In the genomic region with DNA sequence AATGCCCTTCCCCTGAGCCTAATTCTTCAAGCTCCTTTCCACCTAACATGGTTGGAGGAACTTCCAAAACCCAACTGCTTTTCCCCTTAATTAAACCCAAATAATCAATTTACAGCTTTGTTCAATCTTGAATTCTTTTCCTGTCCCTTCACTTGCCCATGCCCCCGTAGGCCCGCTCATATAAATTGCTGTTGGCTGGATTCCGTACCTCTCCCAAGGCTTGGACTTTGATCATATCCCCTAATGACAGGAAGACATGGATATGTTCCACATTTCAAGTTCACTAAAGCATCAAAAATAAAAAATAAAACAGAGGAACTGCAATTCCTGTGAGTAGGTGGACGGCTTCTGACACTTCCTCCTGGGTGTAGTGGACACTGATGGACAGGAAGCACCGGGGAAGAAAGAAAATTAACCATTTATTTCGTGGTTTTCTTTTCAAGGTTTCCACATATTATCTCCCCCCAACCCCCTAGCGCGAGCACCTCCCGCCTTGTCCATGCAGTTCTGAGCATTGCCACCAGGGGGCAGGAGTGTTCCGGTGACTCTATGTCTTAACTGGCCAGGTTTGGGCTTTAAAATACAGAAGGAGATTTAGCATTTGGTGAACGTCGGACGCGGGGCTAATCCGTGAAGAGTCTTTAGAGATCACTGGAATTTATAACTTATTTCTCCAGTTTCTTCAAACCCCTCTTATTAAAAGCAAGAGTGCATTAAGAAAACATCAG, we compare ENCODE assay signal across 8 mouse cellular contexts. TPM values are rescaled to one million over a fixed set of nuclear protein-coding genes. Genes with fewer than 3 reads are reported as not detected.
A peak's percentile ranks its signal among the peaks of the same experiment; 100 is the strongest.
DNase-seq lines count a peak whose midpoint lies in the region; ATAC-seq and TF ChIP-seq lines count a peak whose summit lies in the region.

No protein-coding gene starts in this region.

- no peaks in the 10 kb centered on the region for H3K4me1 ChIP-seq in hindbrain, embryonic 10.5 days (replicated peaks)
- H3K4me1 ChIP-seq in hindbrain, embryonic 13.5 days (replicated peaks), result no peaks in the 10 kb centered on the region
- H3K4me1 ChIP-seq in limb, embryonic 12.5 days (replicated peaks), result no peaks in the 10 kb centered on the region
- no peaks in the 10 kb centered on the region; the same call in 1 of the 2 replicates for H3K4me1 ChIP-seq in stomach, embryonic 16.5 days (ENCODE audit: control insufficient read depth, insufficient read depth, low read length)

- H3K9me3 ChIP-seq in hindbrain, embryonic 10.5 days, result no peaks in the 10 kb centered on the region
- H3K9me3 ChIP-seq in hindbrain, embryonic 13.5 days, result no peaks in the 10 kb centered on the region
- H3K9me3 ChIP-seq in limb, embryonic 12.5 days, result no peaks in the 10 kb centered on the region
- no peaks in the 10 kb centered on the region for H3K9me3 ChIP-seq in stomach, embryonic 16.5 days (replicated peaks; ENCODE audit: control insufficient read depth, low read length)

- no peak for ATAC-seq in hindbrain, embryonic 13.5 days (ENCODE audit: low FRiP score)
- peak; percentile 40 for ATAC-seq in granulocyte monocyte progenitor cell, adult 5-6 weeks (replicated peaks; ENCODE audit: poor library complexity, severe bottlenecking)
- no peak for ATAC-seq in limb, embryonic 12.5 days (ENCODE audit: insufficient number of reproducible peaks, insufficient read depth, low FRiP score, low TSS enrichment, low read depth)
- peak; percentile 65; the same call in 1 of the 2 replicates for ATAC-seq in stomach, embryonic 16.5 days (ENCODE audit: insufficient read depth, low FRiP score)

- H3K4me3 ChIP-seq in hindbrain, embryonic 10.5 days, result no peak overlapping the region
- H3K4me3 ChIP-seq in hindbrain, embryonic 13.5 days, result no peak overlapping the region
- no peak overlapping the region for H3K4me3 ChIP-seq in limb, embryonic 12.5 days (replicated peaks)
- no peak overlapping the region for H3K4me3 ChIP-seq in myocyte
- H3K4me3 ChIP-seq in stomach, embryonic 16.5 days (replicated peaks; ENCODE audit: low read length), result no peak overlapping the region

- 22% methylated on average over 15 of the region's 15 CpGs for WGBS in hindbrain, embryonic 10.5 days
- 20% methylated on average over 15 of the region's 15 CpGs for WGBS in hindbrain, embryonic 13.5 days
- WGBS in limb, embryonic 12.5 days, result 18% methylated on average over 15 of the region's 15 CpGs
- WGBS in stomach, embryonic 16.5 days, result 16% methylated on average over 15 of the region's 15 CpGs

- peak; percentile 80 for DNase-seq in hindbrain, embryonic 10.5 days (ENCODE audit: low spot score)
- DNase-seq in embryo, embryonic 10 days (ENCODE audit: low spot score), result peak; percentile 87
- peak; percentile 88 for DNase-seq in kidney, adult 18-20 months

- H3K27ac ChIP-seq in hindbrain, embryonic 10.5 days, result no peak overlapping the region
- H3K27ac ChIP-seq in hindbrain, embryonic 13.5 days, result no peak overlapping the region
- H3K27ac ChIP-seq in limb, embryonic 12.5 days, result no peak overlapping the region
- H3K27ac ChIP-seq in stomach, embryonic 16.5 days (ENCODE audit: low read length), result no peak overlapping the region

- no peak for TF ChIP-seq POLR2A in myocyte (IDR thresholded peaks at IDR 0.05; ENCODE audit: insufficient read length, low read depth)

- H3ac ChIP-seq in myocyte (ENCODE audit: control insufficient read depth, insufficient read length), result no peak overlapping the region

- no peak overlapping the region for H3K9ac ChIP-seq in hindbrain, embryonic 13.5 days
- no peak overlapping the region for H3K9ac ChIP-seq in limb, embryonic 12.5 days (replicated peaks)
- H3K9ac ChIP-seq in stomach, embryonic 16.5 days (ENCODE audit: low read length), result 0 out of 2 replicates have a peak overlapping the region, but pooled peaks have one; percentile 16

- peaks cover 7% of the 10 kb centered on the region for H3K36me3 ChIP-seq in hindbrain, embryonic 10.5 days
- peaks cover 6% of the 10 kb centered on the region for H3K36me3 ChIP-seq in hindbrain, embryonic 13.5 days
- H3K36me3 ChIP-seq in limb, embryonic 12.5 days, result peaks cover 7% of the 10 kb centered on the region
- H3K36me3 ChIP-seq in myocyte (ENCODE audit: control insufficient read depth, insufficient read depth), result no peaks in the 10 kb centered on the region
- no peaks in the 10 kb centered on the region for H3K36me3 ChIP-seq in stomach, embryonic 16.5 days (ENCODE audit: control insufficient read depth, insufficient read depth, low read length)

- H3K79me2 ChIP-seq in myocyte (ENCODE audit: control insufficient read depth, insufficient read depth), result no peaks in the 10 kb centered on the region

- no peak overlapping the region for H3K4me2 ChIP-seq in hindbrain, embryonic 13.5 days
- peak overlapping the region; percentile 27 for H3K4me2 ChIP-seq in limb, embryonic 12.5 days
- H3K4me2 ChIP-seq in myocyte (ENCODE audit: low read depth), result peak overlapping the region; percentile 40
- H3K4me2 ChIP-seq in stomach, embryonic 16.5 days (ENCODE audit: low read depth, low read length), result peak overlapping the region; percentile 23; the same call in 1 of the 2 replicates

- 0 out of 2 replicates have a peak, but pooled peaks cover 4% of the 10 kb centered on the region for H3K27me3 ChIP-seq in hindbrain, embryonic 10.5 days (ENCODE audit: insufficient read depth, poor library complexity, severe bottlenecking)
- H3K27me3 ChIP-seq in hindbrain, embryonic 13.5 days, result no peaks in the 10 kb centered on the region
- H3K27me3 ChIP-seq in limb, embryonic 12.5 days, result no peaks in the 10 kb centered on the region
- H3K27me3 ChIP-seq in myocyte (ENCODE audit: control insufficient read depth, insufficient read depth, insufficient read length), result no peaks in the 10 kb centered on the region
- H3K27me3 ChIP-seq in stomach, embryonic 16.5 days (ENCODE audit: control insufficient read depth, insufficient read depth, low read length), result no peaks in the 10 kb centered on the region

TF ChIP-seq in myocyte, 11 proteins besides CTCF, POLR2A, EP300 and RAD21:
- TF ChIP-seq E2F4 (IDR thresholded peaks at IDR 0.05; ENCODE audit: insufficient read depth) (no peak), MAX (IDR thresholded peaks at IDR 0.05; ENCODE audit: low read depth) (no peak), TCF12 (IDR thresholded peaks at IDR 0.05; ENCODE audit: insufficient read depth, poor library complexity, severe bottlenecking) (no peak), MYOG (IDR thresholded peaks at IDR 0.05; ENCODE audit: control insufficient read depth in 1 of 3, insufficient read depth in 1 of 3, insufficient read length in 2 of 3, low read depth in 2 of 3) (no peak), SRF (IDR thresholded peaks at IDR 0.05; ENCODE audit: control insufficient read depth, insufficient read length, low read depth) (no peak), USF1 (IDR thresholded peaks at IDR 0.05; ENCODE audit: low read depth) (no peak), POLR2AphosphoS2 (IDR thresholded peaks at IDR 0.05; ENCODE audit: insufficient read length, low read depth) (no peak), TCF3 (IDR thresholded peaks at IDR 0.05; ENCODE audit: insufficient read length, low read depth) (no peak), CEBPB (IDR thresholded peaks at IDR 0.05; ENCODE audit: insufficient read depth, poor library complexity, severe bottlenecking) (no peak), REST (IDR thresholded peaks at IDR 0.05; ENCODE audit: insufficient read depth, insufficient read length) (no peak), MYOD1 (IDR thresholded peaks at IDR 0.05; ENCODE audit: control insufficient read depth in 1 of 3, insufficient read length in 2 of 3, low read depth in 2 of 3) (no peak)

RNA-seq across cellular contexts. Expression of a gene that starts 15.5 kb away (rescaled TPM):
- polyA plus RNA-seq in hindbrain, embryonic 10.5 days (2016; fragmentation: Nextera tagmentation; extraction: Ambion mirVana), result 37.9 and 39.4 TPM in 2 replicates
- 48.4 and 52.0 TPM in 2 replicates for polyA plus RNA-seq in hindbrain, embryonic 13.5 days (2015; fragmentation: Nextera tagmentation; extraction: Ambion mirVana)
- total RNA-seq in granulocyte monocyte progenitor cell, adult 5-6 weeks (2014; fragmentation: Nextera tagmentation), result 9.9 and 18.8 TPM in 2 replicates
- total RNA-seq in granulocyte monocyte progenitor cell, adult 5-6 weeks (2017), result 27.0 and 36.8 TPM in 2 replicates
- polyA plus RNA-seq in limb, embryonic 12.5 days (2016; fragmentation: Nextera tagmentation; extraction: Ambion mirVana), result 34.1 and 35.9 TPM in 2 replicates
- 6.6 TPM for polyA plus RNA-seq in myocyte (2012; fragmentation: generic; extraction: Trizol)
- polyA plus RNA-seq in stomach, embryonic 16.5 days (2015; fragmentation: Nextera tagmentation; extraction: Ambion mirVana), result 27.0 and 28.7 TPM in 2 replicates

RNA-seq across cellular contexts. Expression of a gene that starts 15.6 kb away (rescaled TPM):
- polyA plus RNA-seq in hindbrain, embryonic 10.5 days (2016; fragmentation: Nextera tagmentation; extraction: Ambion mirVana), result 149 and 159 TPM in 2 replicates
- polyA plus RNA-seq in hindbrain, embryonic 13.5 days (2015; fragmentation: Nextera tagmentation; extraction: Ambion mirVana), result 131 and 132 TPM in 2 replicates
- total RNA-seq in granulocyte monocyte progenitor cell, adult 5-6 weeks (2014; fragmentation: Nextera tagmentation), result 84.7 and 88.8 TPM in 2 replicates
- total RNA-seq in granulocyte monocyte progenitor cell, adult 5-6 weeks (2017), result 46.6 and 75.6 TPM in 2 replicates
- 120 and 124 TPM in 2 replicates for polyA plus RNA-seq in limb, embryonic 12.5 days (2016; fragmentation: Nextera tagmentation; extraction: Ambion mirVana)
- polyA plus RNA-seq in myocyte (2012; fragmentation: generic; extraction: Trizol), result 19.4 TPM
- polyA plus RNA-seq in stomach, embryonic 16.5 days (2015; fragmentation: Nextera tagmentation; extraction: Ambion mirVana), result 74.6 and 80.1 TPM in 2 replicates

RNA-seq across cellular contexts. Expression of a gene that starts 36.0 kb away (rescaled TPM):
- 35.7 and 39.4 TPM in 2 replicates for polyA plus RNA-seq in hindbrain, embryonic 10.5 days (2016; fragmentation: Nextera tagmentation; extraction: Ambion mirVana)
- polyA plus RNA-seq in hindbrain, embryonic 13.5 days (2015; fragmentation: Nextera tagmentation; extraction: Ambion mirVana), result 35.3 and 36.2 TPM in 2 replicates
- 65.0 and 67.3 TPM in 2 replicates for total RNA-seq in granulocyte monocyte progenitor cell, adult 5-6 weeks (2014; fragmentation: Nextera tagmentation)
- 54.2 and 54.9 TPM in 2 replicates for total RNA-seq in granulocyte monocyte progenitor cell, adult 5-6 weeks (2017)
- polyA plus RNA-seq in limb, embryonic 12.5 days (2016; fragmentation: Nextera tagmentation; extraction: Ambion mirVana), result 37.9 and 38.0 TPM in 2 replicates
- polyA plus RNA-seq in myocyte (2012; fragmentation: generic; extraction: Trizol), result 10.9 TPM
- polyA plus RNA-seq in stomach, embryonic 16.5 days (2015; fragmentation: Nextera tagmentation; extraction: Ambion mirVana), result 38.0 and 38.7 TPM in 2 replicates

RNA-seq across cellular contexts. Expression of a gene that starts 50.3 kb away (rescaled TPM):
- polyA plus RNA-seq in hindbrain, embryonic 10.5 days (2016; fragmentation: Nextera tagmentation; extraction: Ambion mirVana), result 7.8 and 11.1 TPM in 2 replicates
- polyA plus RNA-seq in hindbrain, embryonic 13.5 days (2015; fragmentation: Nextera tagmentation; extraction: Ambion mirVana), result 7.3 and 8.8 TPM in 2 replicates
- total RNA-seq in granulocyte monocyte progenitor cell, adult 5-6 weeks (2014; fragmentation: Nextera tagmentation), result 185 and 192 TPM in 2 replicates
- 110 and 119 TPM in 2 replicates for total RNA-seq in granulocyte monocyte progenitor cell, adult 5-6 weeks (2017)
- polyA plus RNA-seq in limb, embryonic 12.5 days (2016; fragmentation: Nextera tagmentation; extraction: Ambion mirVana), result 9.4 and 9.9 TPM in 2 replicates
- polyA plus RNA-seq in myocyte (2012; fragmentation: generic; extraction: Trizol), result not detected
- polyA plus RNA-seq in stomach, embryonic 16.5 days (2015; fragmentation: Nextera tagmentation; extraction: Ambion mirVana), result 17.6 and 21.9 TPM in 2 replicates

Comparison
In these comparisons a context has a peak if more than half of its experiments do, and no peak if none do; other contexts are left out.
1. ATAC-seq: peak in granulocyte monocyte progenitor cell, adult 5-6 weeks (single experiment) and stomach, embryonic 16.5 days (single experiment); none in hindbrain, embryonic 13.5 days (single experiment) and limb, embryonic 12.5 days (single experiment).
2. Peak in every context shown above with its lines, with median percentiles within 50 percentile points of each other: DNase-seq.